Mouse (Mus musculus) left cerebral cortex, adult 8-10 months (tissue): ENCODE measurements around the gene B3gnt2. TPM values are rescaled to one million over a fixed set of nuclear protein-coding genes. Genes with fewer than 3 reads are reported as not detected.

ENCODE experiments used
- DNase-seq, 2 experiments: peaks; one replicate each; pipeline ENCODE4 v3.0.0; 2022; ENCODE audit warnings: low spot score in 2 of 2
- total RNA-seq, 4 experiments: library from RNA; stranded (reverse); gene quantifications; 2 replicates each; pipeline ENCODE4 v1.2.4; 2022

The B3gnt2 gene
- total RNA-seq, 4 experiments from 2014 or later, result 6.2 to 24.7 (median 14.2) TPM

DNA sequence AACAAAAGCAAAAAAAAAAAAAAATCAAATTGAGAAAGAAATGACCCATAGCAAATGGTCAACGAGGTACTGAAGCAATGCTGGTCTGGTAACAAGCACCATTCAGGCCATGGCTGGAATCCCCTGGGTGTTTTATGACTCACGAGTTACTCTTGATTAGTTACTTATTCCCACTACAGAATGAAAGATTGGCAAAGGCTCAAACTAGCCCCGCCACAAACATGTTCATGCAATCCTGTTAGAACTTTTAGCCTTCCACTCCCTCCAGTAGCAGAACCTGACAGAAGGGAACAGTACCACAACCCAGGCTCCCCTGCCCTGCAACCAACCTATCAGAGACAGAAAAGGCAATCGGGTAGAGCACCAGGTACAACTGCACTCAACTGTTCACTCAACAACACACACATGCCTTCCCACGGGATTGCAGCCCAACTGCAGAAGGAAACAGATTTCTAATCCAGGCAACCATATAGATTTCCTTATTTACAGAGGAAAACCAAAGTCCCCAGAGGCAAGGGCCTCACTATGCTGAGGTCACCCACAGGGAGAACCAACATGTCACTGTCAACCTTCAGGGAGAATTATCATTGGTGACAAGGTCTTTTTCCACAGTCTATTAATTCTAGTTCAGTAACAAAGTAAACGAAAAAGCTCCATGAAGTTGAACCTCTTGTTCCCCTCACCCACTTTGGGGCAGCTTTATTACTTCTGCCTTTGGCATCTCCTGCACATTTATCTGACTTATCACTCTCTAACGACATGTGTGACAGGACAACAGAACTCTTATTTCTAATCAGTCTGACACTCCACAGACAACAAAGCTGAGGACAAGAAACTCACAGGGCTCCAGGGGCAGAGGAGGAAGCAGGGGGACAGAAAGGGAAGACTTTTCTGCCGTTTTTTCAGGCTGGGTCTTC is 12.8 kb downstream of the B3gnt2 start:
- no peak for DNase-seq

DNA sequence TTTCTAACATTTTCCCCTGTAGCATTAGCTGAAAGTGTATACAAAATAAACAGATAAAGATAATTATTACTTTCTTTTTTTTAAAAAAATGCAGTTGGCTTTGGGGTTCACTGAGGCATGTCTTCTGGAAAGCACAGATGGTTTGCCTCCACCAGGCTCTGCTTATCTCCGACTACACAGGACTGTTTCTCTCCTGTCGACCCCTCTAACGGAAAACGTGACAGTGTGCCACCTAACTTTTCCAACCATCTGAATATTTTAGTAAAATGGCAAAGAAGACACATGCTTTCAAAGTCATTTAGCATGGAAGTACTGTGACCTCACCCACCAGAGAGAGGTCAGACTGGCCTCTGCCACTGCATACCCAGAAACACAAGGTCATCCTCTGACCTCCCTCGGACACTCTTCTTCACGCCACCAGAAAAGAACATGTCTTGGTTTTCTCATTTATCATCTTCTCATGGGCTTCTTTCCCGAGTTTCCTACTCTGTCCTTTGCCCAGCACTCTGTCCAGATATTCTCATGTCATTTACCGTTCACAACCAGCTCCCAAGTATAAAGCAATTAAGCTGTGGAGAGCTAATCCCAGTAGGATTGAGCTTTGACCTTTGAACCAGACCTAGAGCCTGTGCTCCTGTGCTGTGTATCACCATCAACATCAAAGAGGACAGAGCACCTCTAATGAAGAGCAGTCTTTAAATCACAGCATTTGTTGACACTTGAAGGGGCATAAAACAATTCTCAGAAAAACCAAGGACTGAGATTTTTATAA is 13.6 kb downstream of the B3gnt2 start:
- DNase-seq, result no peak

DNA sequence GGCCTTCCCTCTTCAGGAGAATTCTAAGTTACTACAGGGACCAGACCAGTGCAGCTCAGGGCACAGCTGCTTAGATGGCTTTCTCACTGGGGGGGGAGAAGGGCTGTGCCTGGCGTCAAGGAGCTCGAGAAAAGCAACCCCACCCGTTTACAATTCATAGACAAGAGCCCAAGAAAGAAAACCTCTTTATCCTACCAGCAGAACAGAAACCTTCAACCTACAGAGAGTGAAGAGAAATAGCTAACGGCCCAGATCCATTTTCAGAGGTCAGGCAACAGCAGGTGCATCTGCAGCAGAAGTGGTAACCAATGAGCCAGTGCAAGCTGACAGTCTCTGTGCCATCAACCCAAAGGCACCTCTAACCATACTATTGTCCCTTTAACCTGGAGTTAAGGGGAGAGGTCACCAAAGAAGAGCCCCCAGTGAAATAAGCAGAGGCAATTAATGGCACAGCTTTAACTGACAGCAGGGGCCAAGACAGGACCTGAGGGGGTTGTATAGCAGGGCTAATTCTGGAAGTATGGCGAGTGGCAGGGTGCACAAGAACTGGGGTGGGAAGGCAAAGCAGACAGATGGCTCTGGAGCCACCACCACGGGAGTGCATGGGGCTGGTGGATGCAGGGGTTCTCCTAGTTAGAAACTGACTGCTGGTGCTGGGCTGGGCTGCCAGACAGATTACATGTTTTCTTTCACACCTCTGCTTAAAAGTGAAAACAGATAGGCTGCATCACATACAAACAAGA is 14.5 kb downstream of the B3gnt2 start:
- no peak for DNase-seq

DNA sequence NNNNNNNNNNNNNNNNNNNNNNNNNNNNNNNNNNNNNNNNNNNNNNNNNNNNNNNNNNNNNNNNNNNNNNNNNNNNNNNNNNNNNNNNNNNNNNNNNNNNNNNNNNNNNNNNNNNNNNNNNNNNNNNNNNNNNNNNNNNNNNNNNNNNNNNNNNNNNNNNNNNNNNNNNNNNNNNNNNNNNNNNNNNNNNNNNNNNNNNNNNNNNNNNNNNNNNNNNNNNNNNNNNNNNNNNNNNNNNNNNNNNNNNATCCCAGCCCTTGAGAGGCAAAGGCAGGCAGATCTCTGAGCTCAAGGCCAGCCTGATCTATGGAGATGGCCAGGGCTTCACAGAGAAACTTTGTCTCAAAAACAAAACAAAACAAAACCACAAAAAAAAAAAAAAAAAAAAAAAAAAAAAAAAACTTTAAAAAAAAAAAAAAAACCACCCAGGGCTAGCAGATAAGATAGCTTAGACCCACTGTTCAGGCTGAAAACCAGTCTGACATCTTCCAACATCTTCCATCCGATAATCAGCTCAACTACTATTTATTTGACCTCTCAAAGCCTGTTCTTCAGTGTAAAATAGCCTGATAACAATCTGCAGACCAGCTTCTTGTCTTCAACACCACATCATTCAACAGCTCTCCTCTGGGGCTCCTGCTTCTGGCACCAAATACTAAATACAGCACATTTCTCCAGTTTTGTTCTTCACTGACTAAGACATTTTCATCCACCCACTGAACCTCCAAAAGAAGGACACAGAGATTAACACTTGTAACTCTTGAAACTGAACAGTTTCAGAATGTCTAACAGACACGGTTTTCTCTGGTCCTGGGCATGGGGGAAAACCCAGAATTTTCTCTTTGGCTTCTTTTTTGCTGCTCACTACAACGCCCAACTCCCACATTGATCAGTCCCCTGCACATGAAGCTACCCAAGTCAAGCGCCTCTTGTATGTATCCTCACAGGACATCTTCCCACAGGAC is 15.7 kb downstream of the B3gnt2 start:
- no peak for DNase-seq

DNA sequence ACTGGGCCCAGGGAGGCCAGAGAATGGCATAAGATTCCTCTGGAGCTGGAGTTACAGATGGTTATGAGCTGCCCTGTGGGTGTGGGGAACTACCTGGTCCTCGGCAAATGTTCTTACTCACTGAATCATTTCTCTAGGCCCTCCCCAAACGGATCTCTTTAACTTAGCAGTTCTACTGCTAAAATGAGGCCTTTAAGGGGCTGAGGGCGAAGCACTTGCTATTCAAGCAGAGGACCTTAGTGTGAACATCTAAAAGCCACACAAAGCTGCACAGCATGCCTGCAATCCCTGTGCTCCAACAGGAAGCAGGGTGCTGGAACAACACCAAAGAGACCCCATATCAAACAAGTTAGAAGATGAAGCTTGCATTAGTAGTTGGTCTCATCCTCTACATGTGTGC is 21.3 kb downstream of the B3gnt2 start:
- DNase-seq, result no peak

DNA sequence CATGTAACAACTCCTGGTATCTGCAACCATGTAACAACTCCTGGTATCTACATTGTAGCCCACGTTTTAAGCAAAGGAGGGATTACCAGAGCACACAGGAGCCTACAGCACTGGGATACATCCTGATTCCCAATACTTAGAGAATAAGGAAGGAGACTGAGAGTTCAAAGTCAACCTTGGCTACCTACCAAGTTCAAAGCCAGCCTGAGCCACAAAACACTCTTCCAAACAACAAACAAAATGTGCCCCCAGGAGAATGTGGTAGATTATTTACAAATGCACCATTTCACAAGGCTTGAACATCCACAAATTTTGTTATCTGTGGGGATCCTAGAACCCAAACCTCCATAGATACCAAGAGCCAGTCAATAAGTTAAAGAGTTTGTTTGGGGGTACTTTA is 22.4 kb downstream of the B3gnt2 start:
- DNase-seq, result no peak

DNA sequence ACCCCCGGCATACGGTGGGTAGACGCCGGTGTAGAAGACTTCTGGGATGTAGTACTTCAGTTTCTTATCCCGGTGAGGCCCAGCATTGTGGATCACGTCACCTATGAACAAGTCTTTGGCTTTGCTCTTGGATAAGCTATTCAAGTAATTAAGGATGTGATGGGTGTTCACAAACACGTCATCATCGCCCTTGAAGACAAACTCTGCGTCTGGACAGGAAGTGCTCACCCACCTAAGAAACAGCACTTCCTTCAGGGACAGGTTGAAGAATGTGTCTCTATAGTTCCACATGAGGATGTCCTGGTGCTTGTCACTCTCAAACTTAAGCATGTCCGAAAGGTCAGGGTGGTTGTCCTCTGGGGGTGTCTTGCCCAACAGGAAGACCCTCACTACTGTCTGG is 24.5 kb downstream of the B3gnt2 start:
- DNase-seq, result no peak

DNA sequence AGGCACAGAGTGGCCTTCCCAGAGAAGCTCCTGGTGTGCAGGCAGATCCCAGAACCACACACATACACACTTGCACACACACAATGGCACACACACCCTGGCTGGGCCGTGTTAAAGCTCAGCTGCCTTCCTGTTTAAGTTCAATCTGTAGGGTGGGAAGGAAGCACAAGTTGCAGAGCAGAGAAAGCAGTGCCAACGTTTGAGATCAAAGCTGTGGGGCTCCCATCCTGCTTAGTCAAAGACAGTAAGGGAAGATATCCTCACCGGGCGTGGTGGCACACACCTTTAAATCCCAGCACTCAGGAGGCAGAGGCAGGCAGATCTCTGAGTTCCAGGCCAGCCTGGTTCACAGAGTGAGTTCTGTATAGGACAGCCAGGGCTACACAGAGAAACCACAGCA is 28.2 kb downstream of the B3gnt2 start:
- DNase-seq, result no peak

DNA sequence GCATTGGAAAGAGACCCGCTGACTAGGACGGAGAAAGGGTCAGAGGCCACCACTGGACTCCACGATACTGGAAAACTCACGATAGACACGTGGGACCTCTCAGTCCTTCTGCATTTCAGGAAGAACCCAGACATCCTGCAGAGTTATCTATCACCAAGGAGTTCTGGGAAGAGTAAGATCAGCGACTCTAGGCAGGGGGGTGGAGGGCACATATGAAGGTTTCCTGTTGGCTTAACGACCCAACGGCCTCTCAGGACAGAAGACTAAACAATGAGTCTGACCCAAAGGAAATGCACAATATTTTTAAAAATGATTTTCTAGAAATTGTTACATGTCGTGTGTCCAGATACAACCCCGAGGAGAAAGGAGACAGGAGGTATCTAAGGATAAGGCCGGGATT is 28.8 kb downstream of the B3gnt2 start:
- DNase-seq, result no peak

DNA sequence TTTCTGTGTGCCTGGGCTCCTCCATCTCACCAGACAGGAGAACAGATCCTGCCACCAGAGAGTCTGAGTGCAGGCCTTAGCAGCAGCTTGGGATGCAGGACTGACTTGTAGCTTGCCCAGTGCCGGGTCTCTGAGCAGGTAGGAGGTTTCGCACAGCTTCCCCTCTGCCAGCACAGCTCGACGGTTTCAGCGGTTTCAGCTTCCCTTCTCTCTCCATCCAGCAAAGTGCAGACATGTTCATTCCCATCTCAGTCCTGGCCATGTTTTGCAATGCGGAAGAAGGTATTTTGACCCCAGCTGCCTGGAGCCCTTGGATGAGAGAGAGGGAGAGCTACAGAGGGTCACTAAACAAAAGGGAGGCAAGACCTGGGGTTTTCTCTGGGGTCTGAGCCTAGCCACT is 30.1 kb downstream of the B3gnt2 start:
- DNase-seq, result no peak

DNA sequence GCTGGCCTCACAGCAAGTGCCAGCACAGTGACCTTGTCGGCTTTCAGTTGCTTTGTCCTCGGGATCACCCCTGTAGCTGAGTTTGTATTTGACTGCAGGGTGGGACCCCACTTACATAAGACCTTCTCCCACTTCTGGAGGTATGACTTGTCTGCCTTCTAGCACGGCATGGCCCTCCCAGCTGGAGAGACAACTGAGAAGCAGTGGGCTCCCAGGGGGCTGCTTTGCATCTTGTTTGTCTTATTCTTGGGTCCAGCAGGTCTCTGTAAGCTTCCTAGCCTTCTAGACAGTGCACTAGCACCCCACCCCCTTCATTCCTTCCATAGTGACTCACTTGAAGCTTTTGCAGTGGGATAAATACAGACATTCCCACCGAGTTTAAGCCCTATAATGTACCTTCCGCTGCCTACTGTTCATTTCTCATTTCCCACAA is 30.6 kb downstream of the B3gnt2 start:
- DNase-seq, result no peak

DNA sequence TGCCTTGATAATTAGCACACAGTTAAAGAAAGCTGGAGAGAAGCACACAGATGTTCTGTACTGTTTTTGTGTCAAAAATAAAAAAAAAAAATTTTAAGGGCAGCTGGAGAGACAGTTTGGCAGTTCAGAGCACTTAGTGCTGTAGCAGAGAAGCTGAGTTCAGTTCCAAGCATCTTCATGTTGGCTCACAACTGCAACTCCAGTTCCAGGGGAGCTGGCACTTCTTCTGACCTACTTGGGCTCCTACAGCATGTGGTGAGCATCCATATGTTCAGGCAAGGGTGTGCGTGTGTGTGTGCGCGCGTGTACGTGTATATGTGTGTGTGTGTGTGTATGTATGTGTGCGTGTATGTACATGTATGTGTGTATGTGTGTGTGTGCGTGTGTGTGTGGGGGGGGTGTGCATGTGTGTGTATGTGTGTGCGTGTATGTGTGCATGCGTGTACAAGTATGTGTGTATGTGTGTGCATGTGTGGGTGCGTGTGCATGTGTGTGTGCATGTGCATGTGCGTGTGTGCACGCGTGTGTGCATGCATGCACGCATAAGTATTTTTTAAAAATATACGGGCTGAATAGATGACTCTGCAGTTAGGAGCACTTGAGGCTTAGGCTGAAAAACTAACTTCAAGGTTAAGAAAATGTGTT is 31.7 kb downstream of the B3gnt2 start:
- DNase-seq, result peak in 1 of 2 experiments; percentile 22

DNA sequence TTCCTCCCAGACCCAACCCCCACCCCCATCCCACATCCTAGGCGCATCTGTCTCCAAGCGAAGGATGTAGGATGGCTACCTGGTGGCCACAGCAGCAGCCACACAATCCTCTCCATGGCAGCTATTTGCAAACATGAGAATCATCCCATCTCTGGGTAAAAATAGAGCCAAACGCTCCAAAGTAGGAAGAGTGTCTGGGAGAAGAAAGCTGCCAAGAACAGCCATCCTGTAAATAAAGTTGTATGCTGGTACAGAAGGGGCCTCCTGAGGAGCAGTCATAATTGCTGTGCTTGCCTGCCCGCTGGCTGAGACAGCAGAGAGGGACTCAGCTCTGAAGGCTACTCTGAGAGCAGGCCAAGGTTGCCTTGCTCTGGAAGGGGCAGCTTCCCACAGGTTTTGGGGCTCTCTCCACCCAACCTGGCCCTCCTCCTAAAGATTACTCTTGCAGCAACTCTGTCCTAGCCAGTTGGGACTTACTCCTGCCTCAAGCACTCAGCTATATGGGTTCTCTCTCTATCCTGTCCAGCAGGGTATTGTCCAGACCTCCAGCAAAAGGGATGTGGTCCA is 33.2 kb downstream of the B3gnt2 start:
- peak in 1 of 2 experiments; percentile 28 for DNase-seq

DNA sequence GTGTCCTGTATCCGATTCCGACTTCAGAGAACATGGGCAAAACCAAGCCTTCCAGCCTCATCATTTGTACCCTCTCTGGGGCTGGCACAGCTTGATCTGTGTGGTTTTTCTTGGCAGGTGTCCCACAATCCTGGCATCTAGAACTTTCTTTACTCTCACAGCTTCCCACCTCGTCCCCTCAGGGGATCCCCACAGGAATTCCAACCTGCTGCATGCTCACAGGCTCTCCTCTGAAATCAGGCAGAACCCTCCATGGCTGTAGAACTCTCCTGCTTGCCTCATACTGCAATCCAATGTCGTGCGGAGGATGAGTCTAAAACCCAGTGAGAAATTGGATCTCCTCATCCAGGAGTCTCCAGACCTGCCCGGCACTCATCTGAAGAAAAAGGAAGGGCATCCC is 34.1 kb downstream of the B3gnt2 start:
- DNase-seq, result no peak

DNA sequence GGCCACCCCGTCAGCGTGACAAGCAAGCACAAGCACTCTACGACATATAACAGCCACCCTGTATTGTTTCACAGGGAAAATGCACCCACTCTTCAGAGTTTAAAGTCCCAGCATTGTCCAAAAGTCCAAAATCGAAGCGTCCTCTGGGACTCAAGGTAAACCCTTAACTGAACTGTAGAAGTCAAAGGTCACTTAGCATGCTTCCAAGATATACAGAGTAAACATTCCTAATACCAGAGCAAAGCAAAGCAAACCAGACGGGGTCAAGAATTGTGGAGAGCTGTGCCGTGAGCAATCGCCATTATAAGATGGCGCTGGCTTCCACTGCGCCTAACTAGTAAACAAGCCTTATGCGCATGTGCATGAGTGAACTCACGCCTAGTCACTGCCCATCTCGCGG is 34.7 kb downstream of the B3gnt2 start:
- DNase-seq, result no peak

DNA sequence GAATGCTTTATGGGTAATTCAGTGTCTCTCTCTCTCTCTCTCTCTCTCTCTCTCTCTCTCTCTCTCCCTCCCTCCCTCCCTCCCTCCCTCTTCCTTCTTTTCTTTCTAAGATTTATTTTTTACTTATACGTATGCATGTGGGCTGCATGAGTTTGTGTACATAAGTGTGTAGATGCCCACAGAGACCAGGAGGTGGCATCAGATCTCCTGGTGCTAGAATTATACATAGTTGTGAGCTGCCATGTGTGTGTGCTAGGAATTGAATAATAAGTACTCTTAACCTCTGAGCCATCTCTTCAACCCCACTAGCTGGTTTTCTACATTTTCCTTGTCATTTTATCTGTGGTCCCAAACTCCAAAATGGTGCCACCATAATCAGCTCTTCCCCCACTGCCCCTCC is 35.2 kb downstream of the B3gnt2 start:
- DNase-seq, result no peak

DNA sequence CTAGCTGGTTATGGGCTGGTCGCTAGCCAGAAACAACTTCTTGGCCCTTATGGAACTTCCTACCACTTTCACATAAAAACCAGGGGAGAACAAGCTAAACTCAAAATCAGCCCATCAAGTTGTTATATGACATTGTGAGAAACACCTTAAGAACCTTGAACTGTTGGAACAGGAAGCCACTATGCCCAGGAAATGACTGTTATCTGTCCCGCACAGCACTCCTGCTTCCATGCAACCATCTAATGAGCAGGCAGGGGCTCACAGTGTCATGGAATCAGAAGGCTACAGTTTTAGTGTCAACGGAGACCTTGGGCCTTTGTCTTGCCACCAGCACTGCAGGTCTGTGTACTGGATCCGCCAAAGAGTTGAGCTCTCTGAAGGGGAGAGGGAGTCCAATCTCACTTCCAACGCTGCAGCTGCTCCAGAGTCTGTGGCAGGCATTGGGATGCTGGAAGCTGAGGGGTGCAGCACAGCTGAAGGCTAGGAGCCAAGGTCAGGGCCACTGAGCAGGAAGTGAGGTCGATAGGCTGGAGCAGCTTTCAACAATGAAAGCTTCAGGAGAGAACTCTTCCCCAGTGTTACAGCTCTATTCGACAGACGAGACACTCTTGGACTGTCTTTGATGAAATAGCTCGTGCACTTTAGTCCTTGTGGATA is 36.6 kb downstream of the B3gnt2 start:
- DNase-seq, result no peak

DNA sequence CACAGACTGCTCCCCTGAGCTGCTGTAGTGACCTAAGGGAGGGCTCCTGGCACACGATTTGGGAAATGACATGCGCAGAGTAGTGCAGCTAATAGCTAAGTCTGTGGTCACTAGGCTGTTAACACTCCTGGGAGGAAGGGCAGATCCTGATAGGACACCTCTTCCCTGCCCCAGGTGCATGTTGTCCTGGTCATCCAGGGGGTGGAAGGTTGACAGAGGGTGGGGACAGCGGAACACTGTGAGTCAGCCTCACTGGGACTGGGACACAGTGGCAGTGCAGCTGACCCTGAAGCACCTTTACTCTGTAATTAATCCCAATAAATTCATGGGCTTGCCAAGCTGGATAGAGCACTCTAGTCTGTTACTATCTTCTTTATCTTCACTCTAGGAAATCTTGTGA is 39.5 kb downstream of the B3gnt2 start:
- DNase-seq, result no peak

DNA sequence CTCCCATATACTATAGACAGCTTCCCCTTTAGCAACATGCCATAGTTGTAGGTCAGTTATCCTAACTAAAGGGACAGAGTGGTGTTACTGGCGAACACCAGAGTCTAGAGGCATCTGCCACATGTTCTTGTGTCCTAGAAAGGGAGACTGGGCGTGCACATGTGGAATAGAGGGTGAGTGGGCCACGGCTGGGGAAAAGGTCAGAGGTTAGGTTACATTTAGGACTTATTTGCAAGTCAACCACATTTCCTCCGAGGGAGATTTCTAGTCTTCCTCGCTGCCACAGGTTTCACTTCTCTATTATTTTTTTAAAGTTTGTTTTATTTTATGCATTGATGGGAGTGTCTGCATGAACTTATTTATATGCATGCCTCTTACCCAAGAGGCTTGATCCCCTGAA is 42.4 kb downstream of the B3gnt2 start:
- DNase-seq, result no peak
